Mouse (Mus musculus) spleen, postnatal 14 days (tissue): ENCODE data around the gene Nhp2.
A peak's percentile ranks its signal among the peaks of the same experiment; 100 is the strongest.
"Not testable (repeated sequence)": the region's sequence is repeated elsewhere in the genome, so short reads cannot be mapped to it uniquely, and the experiment has no call there.

Experiments used
- DNase-seq, 2 experiments: peaks; one replicate each; pipeline ENCODE4 v3.0.0; 2021 to 2022; ENCODE audit warnings: low spot score in 2 of 2

Nhp2 gene

DNA sequence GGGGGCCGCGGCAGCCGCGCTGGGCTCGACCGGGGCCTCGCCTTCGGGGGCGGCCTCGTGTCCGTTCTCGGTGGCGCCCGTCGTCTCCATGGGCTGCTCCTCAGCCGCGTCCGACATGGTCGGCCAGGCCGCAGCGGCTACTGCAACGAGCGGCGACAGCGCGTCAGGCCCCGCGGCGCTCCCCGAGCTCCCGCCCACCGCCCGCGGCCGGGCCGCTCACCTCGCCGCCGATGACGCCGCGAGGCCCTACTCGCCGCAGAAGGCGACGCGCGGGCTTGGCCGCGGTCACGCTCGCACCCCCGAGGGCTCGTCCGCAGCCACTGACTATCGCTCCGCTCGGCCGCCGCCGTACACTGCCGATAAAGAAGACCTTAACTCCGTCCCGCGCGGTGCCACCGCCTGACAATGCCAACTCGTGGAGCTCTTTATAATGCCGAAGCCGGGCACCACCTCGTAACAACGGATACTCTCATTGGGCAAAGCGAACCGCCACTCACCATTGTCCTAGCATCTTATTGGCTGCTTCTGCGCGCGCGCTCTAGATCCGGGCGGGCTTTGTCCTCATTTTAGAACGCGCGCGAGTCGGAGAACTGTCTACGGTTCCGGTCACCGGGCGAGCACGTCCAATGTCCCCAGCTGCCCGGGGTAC, 13.0 kb upstream of the Nhp2 start, which contains the start of gene Hnrnpab:
Gene Hnrnpab, minus strand, starts transcription at position 401 of the 649 bp plus-strand sequence.
- peak; percentile 90 to 94 for DNase-seq

GRCm38 (mm10) chr11:51607096-51607738, 12.3 kb upstream of the Nhp2 start:
- no peak for DNase-seq

DNA sequence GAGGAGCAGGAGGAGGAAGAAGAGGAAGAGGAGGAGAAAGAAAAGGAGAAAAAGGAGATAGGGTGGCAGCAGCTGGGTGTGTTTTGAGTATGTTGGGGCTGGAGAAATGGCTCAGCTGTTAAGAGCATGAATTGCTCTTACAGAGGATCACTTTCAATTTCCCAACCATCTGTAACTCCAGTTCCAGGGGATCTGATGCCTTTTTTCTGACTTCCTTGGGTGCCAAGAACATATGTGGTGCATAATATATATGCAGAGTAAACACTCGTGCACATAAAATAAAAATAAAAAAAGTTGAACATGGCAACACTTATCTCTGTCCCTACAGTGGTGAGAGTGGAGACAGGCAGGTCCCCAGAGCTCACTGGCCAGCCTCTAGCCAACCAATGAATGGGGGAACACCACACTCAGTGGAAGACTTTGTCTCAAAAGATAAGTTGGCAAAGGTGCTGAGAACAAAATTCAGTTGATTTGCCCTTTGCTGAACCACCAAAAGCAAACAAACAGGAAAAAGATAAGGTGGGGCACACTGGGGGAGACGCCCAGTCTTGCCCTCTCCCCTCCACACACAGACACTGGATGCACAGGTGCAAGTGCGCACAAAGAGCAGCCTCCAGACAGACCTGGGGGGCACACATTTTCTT, 10.1 kb upstream of the Nhp2 start:
- no peak for DNase-seq

GRCm38 (mm10) chr11:51609940-51610339, 9.6 kb upstream of the Nhp2 start:
- not testable (repeated sequence) for DNase-seq

- no peak for DNase-seq
Observed at GRCm38 (mm10) chr11:51614256-51614655, 5.3 kb upstream of the Nhp2 start.

GRCm38 (mm10) chr11:51615129-51615528, 4.4 kb upstream of the Nhp2 start:
- no peak for DNase-seq

DNA sequence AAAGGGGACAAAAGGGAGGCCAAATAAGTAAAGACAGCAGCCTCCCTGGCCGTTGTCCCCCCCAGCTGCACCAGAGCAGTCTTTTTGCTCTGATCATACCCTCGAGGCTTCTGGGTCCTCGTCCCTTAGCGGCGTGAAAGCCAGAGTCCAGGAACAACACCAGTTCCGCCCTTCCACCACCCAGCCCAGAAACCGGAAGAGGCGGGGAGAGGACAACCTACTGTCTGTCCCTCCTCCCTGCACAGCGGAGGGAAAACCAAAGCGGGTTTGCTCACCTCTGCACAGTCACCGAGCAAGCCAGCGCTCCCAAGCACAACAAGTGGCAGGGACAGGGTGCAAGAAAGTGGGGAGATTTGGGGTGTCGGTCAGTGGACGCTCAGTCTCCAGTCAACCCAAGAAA, 3.9 kb upstream of the Nhp2 start:
- DNase-seq: peak; percentile 51 to 58

DNA sequence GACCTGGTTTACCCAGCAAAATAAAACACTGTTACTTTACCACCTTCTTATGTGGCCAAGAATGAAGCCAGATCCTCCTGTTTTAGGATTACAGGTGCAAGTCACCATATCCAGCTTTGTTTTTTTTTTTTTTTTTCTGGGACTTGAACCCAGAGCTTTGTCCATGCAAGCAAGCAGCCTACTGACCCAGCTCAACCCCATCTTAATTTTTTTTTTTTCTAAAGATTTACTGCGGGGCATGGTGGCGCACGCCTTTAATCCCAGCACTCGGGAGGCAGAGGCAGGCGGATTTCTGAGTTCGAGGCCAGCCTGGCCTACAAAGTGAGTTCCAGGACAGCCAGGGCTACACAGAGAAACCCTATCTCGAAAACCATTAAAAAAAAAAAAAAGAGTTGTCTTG, 3.4 kb upstream of the Nhp2 start:
- not testable (repeated sequence) for DNase-seq

GRCm38 (mm10) chr11:51617693-51618092, 1.8 kb upstream of the Nhp2 start:
- DNase-seq: peak; percentile 33 to 69

- no peak for DNase-seq
Observed at GRCm38 (mm10) chr11:51618894-51619408, 584 bp upstream of the Nhp2 start.

DNA sequence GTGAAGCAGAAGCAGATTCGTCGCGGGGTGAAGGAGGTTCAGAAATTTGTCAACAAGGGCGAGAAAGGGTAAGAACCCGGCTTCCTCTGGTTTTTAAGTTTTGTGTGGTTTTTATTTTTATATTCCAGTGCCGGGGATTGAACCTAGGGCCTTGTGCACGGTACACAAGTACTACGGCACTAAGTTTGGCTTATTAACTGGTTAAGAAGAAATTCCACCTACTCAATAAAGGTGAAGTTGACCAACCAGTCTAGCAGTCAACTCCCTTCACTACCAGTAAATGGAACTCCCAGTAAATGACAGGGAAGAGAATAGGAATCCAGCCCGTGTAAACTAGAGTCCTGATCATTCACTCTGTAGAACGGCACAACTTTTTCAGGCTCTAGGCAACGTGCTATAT, 549 bp downstream of the Nhp2 start:
- DNase-seq: no peak

- no peak for DNase-seq
Observed at GRCm38 (mm10) chr11:51621776-51622175, 2.2 kb downstream of the Nhp2 start.

GRCm38 (mm10) chr11:51622971-51623491, 3.5 kb downstream of the Nhp2 start:
- DNase-seq: no peak

DNA sequence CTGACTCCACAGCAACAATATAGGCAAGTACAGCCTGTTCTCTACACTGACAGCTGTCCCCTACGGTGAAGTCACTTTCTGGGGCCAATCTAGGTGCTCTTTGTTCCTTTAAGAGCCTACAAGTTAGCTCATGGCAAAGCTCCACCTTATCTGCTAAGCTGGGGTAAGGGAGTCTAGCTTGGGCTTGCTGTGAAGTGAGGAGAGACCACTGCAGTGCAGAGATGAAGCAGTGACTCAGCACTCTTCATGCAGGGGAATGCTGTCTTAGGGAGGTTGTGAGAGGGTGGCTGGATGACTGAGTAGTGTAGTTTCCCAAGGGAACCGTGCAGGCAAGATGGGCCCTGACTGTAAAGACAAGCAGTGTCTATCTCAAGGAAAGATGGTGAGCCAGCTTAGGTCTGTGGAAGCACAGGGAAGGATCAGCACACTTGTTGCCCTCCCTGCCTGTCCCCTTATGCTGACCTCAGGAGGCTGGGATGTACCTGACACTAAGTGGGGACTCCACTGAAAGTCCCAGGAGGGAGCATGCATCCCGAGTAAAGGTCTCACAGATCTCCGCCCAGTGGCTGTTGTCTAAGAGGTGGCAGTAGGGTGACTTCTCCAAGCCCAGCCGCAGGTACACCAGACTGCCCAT, 5.8 kb downstream of the Nhp2 start:
- DNase-seq: no peak

DNA sequence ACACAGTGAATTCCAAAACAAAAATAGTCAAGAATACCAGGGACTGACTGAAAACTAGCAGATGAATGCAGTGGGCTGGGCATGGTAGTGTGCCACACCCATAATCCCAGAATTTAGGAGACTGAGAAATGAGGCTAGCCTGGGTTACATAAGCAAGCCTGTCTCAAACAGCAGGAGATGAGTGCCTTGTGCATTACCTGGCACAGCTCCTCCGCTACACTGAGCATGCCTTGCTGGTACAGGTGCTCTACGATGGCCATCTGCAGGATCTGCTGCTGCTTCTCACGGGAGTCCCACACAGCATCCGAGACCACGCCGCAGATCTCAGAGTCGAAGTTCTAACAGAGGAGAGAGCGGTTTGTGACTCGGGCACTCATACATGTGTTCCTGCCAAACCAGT, 7.9 kb downstream of the Nhp2 start:
- DNase-seq: no peak

DNA sequence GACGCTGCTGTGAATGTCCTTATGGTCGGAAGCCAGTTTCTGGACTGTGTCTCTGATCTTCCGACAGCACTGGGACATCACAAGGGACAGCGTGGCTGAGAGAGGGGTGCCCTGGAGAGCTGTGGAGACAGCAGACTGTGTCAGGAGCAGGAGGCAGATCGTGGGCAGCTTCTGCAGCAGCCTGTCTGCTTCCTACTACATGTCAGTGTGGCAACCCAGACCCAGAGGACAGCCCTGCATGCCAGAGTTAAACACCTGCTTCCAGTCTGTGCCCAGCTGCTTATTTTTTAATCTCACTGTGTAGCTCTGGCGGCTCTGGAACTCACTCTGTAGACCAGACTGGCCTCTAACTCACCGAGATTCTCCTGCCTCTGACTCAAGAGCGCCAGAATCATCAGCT, 8.4 kb downstream of the Nhp2 start:
- DNase-seq: no peak

DNA sequence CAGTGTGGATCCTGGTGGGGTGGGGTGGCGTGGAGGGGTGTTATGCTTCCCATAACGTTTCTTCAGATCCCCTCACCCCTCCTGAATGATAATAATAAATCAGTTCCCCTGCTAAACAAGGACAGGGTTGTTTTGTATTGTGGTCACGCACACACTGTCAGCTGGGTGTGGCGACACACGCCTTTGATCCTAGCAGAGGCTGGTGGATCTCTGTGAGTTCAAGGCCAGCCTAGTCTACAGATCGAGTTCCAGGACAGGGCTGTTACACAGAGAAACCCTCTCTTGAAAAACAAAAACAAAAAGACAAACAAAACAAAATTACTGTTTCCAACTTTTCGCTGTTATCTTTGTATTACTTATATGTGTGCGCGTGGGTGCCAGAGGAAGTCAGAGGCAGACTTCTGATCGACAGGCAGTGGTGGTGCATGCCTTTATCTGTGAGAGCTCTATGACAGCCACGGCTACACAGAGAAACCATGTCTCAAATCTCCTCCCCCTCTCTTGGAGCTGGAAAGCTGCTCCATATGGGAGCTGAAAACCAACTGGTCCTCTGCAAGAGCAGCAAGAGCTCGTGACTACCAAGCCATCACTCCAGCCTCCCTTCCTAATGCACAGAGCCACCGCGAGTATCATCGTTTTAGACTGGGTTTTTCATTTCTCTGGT, 10.2 kb downstream of the Nhp2 start:
- no peak for DNase-seq

- no peak for DNase-seq
Observed at GRCm38 (mm10) chr11:51632130-51632753, 12.7 kb downstream of the Nhp2 start.

GRCm38 (mm10) chr11:51633200-51633599, 13.7 kb downstream of the Nhp2 start:
- not testable (repeated sequence) for DNase-seq

DNA sequence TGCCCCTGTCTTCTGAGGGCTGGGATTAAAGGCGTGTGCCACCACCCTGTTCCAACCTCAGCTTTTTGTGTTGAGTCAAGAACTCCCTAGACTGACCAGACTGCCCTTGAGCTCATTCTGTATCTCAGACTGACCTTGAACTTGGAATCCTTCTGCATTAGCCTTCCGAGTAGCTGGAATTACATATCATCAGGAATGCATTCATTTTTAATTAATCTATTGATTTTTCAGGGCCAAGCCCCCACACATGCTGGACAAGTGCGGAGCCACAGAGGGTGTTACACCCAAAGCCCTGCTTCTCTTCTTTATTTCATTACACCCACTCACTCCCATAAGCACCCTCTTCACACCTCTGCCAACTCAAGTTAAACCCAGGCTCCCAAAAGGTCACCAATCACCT, 14.2 kb downstream of the Nhp2 start:
- no peak for DNase-seq

GRCm38 (mm10) chr11:51635127-51635524, 15.6 kb downstream of the Nhp2 start:
- no peak for DNase-seq
